Mouse (Mus musculus): Measurements from ENCODE around the gene Hyou1.
"Not testable (repeated sequence)": the region's sequence is repeated elsewhere in the genome, so short reads cannot be mapped to it uniquely, and the experiment has no call there.

Hyou1 gene

DNA sequence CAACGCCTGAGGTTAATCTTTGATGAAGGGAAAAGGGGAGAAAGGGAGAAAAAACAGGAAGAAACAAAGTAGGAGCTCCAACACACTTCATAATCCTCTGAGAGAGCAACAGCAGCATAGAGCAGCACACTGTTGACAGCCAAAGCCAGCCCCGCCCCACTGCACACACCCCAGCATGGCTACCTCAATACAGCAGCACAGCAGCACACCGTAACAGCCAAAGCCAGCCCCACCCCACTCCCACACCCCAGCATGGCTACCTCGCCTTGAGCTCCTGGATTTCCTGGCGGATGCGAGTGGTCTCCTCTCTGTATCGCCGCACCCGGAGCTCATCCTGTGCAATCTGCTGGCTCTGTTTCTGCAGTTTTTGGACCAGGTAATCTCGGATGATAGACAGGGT lies 27.0 kb upstream of the Hyou1 start:
- DNase-seq = no peak

DNA sequence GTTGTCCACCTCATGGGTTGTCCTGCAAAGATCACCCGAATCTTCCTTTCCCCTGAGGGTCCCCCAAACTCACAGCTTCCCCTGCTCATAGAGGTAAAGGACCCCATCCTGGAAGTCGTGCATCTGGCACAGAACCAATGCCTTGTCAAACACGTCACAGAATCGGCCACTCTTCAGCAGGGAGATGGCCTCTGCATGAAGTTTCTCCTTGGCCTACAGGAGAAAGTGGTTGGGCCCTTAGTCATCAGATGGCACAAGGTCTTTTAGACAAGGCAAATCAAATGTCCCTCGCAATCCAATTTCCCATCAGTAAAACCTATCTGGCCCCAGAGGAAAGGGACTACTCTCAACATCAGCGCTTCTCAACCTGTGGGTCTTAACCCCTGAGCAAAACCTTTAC lies 26.1 kb upstream of the Hyou1 start:
- no peak for DNase-seq

DNA sequence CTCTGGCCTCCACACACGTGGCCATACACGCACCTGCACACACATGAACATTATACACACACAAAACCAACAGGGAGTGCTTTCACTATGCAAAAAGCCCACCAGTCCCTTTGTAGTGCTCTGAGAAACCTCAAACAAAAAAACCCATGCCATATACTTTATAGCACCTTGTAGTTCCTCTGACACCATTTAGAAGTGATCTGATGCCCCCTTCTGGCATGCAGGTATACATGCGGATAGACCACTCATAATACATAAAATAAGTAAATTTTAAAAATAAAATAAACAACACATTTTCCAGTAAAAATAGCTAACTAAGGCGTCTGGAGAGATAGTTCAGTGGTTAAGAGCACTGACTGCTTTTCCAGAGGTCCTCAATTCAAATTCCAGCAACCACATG lies 22.1 kb upstream of the Hyou1 start:
- no peak for DNase-seq

DNA sequence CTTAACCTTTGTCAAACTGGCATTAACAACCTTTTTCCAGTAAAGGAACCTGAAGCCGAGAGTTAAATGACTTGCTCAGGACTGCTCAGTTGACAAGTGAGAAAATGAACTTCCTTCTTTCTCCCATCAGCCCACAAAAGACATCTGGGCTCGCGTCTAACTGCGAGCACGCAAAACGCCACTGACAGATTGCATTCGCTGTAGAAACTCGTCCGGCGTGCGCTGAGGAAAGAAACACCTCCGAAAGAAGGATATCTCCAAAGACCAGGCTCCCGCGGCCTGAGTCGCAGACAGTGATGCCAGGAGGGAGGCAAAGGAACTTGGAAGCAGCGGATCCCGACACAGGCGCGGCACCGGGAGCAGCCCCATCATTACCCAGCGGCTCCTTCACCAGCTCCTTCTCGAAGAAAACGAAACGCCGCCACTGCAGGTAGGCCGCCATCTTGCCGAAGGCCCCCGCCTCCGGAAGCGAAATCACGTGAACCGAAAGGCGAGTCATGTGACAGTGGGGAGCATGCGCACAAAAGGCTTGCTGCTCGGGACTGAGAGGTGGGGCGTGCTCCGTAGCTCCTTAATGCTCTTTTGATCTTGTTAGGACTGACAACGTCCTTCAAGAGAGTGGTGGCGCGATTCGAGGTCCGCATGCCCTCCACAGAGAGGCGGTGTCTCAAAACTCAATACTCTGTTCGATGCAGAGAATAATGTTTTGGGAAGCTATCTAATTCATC lies 17.9 kb upstream of the Hyou1 start, which contains the start of gene Vps11:
Gene Vps11, minus strand, starts transcription at position 481 of the 728 bp plus-strand sequence.
- peak; percentile 95 to 96 for DNase-seq

DNA sequence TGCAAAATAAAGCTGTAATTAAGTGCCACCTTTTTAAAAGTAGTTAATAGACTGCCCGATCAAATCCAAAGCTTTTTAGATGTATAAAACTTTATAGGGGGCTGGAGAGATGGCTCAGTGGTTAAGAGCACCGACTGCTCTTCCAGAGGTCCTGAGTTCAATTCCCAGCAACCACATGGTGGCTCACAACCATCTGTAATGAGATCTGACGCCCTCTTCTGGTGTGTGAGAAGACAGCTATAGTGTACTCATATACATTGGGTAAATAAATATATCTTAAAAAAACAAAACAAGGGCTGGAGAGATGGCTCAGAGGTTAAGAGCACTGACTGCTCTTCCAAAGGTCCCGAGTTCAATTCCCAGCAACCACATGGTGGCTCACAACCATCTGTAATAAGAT lies 17.4 kb upstream of the Hyou1 start:
- not testable (repeated sequence) for DNase-seq

DNA sequence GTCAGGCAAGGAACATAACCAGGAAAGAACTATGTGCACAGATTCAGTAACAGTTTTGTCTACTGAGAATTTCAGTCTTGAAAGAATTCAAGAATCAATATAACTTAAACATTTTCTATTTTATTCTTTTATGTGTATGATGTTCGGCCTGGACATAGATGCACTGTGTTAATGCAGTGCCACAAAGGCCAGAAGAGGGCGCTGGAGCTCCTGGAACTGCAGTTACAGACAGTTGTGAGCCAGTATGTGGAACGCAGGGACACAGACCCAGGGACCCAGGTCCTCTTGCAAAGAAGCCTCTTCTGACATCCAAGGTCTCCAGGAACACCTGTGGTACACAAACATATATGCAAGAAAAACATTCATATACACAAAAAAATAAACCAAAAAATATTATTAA lies 14.8 kb upstream of the Hyou1 start:
- DNase-seq = peak in 1 of 2 experiments; percentile 61

DNA sequence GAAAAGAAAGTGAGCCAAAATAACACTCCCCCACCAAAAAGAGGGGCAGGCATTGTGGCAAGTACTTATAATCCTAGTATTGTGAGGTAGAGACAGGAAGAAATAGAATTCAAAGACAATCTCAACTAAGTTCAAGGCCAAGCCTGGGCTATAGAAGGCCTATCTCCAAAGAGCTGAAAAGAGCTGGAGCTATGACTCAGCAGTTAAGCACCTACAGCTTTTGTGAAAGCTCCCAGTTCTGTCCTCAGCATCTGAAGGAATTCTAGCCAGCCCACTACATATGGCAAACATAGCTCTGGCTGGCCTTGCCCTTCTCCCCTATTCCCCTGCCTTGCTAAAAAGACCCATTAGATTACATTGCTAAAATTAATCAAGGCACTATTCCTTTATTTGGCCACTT lies 5.9 kb upstream of the Hyou1 start:
- no peak for DNase-seq

DNA sequence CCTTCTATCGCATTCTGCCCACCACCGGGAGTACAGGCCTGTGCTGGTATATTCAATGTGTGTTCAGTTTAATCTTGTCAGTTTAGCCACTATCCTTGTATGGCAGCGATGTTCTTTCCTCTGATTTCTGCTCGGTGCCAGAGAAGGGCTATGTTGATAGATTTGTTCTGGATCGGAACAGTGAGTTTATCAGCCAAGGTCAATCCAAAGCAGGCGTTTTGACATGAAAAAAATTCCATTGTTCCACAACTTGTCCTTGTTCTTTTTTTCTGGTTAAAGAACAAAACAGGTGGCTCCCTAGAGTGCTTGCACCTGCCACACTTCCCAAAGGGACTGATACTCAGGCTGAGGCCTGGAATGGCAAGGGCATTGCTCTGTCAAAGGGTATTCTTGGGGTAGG lies 3.1 kb upstream of the Hyou1 start:
- no peak for DNase-seq

DNA sequence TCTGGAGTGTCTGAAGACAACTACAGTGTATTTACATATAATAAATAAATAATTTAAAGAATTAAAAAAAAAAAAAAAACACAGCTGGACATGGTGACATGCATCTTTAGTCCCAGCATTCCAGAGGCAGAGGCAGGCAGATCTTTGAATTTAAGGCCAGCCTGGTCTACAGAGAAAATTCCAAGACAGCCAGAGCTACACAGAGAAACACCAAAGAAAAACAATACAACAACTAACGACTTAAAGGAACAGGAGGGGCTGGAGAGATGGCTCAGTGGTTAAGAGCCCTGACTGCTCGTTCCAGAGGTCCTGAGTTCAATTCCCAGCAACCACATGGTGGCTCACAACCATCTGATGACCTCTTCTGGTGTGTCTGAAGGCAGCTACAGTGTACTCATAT lies 2.0 kb upstream of the Hyou1 start:
- DNase-seq = not testable (repeated sequence)

DNA sequence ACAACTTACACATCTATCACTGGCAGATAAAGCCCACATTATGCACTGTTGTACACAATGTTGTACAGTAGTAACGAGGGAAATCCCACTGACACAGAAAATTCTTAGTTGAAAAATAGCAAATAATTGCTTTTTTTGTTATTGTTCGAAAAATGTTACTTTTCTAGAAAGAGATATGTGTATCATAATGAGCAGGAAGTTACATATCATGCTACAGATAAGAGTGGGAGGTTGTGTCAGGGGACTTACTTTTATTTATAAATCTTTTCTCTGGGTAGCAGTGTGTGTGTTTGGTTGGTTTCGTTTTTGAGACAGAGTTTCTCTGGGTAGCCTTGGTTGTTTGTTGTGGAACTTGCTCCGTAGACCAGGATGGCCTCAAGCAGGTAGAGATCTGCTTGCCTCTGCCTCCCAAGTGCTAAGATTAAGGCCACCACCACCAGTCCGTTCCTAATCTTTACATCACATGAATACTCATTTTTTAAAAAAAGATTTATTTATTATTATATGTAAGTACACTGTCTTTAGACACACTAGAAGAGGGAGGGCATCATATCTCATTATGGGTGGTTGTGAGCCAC lies 1.0 kb upstream of the Hyou1 start:
- no peak for DNase-seq

DNA sequence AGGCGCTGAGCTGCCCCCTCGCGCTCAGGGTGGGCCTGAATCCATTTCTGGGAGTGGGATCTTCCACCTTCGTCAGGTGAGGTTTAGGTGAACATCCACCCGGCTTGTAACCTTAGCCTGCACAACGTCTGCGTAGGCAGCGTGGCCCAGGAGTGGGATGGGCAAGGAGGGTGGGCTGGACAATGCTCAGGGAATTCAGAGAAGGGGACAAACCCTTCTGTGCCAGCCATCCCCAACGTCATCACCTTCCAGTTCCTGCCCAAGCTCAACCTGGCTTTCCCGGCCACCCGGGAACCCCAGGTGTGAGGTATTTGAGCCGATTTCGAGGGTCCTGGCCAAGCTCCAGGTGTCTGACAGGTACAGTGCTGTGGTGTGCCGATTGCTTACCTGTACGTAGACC lies 572 bp downstream of the Hyou1 start:
- DNase-seq = no peak

DNA sequence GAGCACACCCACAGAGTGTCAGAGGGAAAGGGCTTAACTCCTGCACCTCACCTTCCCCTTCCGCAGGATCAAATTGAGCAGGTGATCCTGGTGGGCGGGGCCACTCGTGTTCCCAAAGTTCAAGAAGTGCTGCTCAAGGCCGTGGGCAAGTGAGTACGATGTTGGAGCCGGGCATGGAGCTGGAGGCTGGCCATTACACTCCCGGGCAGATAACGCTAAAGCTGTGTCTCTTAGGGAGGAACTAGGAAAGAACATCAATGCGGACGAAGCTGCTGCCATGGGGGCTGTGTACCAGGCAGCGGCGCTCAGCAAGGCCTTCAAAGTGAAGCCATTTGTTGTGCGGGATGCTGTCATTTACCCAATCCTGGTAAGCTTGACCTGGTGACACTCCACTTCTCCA lies 5.3 kb downstream of the Hyou1 start:
- DNase-seq = no peak

DNA sequence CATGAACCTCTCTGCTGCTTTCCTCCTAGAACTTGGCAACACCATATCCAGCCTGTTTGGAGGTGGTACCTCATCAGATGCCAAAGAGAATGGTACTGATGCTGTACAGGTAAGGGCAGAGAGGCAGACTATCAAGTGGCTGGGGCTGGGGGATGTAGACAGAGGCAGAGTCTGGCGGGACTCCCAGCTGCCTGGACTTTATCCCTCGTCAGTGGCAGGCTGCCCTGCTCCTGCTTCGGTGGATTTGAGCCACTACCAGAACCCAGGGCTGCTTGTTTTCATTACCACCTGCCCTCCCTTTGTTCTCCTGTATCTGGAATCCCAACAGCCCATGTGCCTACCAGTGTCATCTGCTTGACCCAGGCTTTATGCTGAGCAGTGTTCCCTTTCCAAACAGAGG lies 7.9 kb downstream of the Hyou1 start:
- peak in 1 of 2 experiments; percentile 66 for DNase-seq

DNA sequence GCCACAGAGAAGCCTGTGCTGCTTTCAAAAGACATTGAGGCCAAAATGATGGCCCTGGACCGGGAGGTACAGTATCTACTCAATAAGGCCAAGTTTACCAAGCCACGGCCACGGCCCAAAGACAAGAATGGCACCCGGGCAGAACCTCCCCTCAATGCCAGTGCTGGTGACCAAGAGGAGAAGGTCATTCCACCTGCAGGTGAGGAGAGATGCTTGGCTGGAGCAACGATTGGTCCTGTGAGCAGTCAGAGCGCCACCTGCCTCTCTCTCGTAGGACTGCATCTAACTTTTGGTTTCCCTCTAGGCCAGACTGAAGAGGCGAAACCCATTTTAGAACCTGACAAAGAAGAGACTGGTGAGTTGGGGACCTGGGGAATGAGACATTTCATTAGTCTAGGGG lies 10.0 kb downstream of the Hyou1 start:
- DNase-seq = peak in 1 of 2 experiments; percentile 67

DNA sequence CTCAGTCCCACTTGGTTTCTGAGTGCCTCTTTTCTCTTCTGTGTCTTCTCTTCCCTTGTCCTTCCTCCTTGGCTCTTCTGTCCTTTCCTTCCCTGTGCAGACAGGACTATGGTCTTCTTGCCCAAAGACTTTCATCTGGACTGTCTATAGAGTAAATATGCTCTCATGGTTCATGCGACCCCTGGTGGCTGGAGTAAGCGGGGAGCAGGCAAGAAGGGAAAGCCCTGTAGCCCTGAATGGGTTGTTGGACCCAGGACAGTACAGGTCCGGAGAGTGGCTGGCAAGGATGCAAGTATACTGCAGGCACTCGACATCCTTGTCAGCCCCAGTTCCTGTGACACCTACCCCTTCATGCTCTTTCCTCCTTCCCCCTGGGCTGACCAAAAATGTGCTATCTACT lies 12.2 kb downstream of the Hyou1 start:
- DNase-seq = peak in 1 of 2 experiments; percentile 81

DNA sequence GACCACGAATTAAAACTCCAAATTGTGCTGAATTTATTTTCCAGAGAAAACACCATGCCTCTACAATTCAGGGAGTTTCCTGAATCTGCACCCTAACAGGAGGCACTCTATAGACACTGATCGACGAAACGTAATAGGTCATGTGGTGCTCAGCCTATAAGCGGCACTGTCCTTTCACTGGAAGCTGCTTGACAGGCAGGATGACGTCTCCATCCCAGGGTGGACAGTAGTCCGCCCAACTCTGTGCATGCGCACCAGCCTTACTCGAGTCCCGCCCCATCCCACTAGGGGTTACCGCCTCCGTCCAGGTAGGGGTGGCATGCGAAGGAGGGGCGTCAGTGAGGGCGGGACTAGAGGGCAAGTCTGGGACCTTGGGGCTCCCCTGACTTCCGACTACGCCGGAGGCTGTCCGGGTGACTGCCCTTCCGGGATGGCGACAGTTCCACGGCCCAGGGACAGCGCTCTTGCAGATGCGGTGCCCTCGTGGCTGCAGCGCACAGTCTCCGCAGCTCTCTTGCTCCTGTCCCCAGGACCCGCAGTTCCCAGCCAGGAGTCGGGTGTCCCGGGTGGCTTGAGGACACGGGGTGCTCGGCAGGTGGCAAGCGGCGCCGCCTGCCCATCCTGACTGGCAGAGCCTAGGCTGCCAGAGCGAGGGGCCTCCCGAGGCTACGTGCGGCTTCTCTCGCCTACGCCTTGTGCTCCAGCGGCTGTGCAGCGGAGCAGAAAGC lies 17.6 kb downstream of the Hyou1 start, which contains the start of gene Slc37a4:
Gene Slc37a4, plus strand, starts transcription at position 169 of the 728 bp plus-strand sequence.
- DNase-seq = peak; percentile 98 to 99

DNA sequence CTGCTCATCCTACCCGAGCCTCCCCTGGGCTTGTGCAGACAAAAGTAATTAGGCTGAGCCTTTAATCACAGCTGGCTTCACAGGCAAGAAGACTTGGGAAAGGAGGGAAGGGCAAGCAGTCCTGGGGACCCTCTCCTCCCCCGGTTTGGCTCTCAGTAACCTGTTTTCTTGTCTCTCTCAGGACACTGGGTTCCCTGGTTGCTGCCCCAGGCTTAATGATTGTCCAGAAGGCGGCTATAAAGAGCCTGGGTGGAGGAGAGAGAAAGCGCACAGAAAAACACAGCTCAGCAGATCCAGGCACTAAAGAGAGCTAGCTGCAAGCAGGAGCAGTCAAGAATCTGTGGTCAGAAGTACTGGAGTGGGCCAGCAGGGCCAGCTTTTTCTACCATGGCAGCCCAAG lies 18.8 kb downstream of the Hyou1 start:
- peak; percentile 86 to 93 for DNase-seq

DNA sequence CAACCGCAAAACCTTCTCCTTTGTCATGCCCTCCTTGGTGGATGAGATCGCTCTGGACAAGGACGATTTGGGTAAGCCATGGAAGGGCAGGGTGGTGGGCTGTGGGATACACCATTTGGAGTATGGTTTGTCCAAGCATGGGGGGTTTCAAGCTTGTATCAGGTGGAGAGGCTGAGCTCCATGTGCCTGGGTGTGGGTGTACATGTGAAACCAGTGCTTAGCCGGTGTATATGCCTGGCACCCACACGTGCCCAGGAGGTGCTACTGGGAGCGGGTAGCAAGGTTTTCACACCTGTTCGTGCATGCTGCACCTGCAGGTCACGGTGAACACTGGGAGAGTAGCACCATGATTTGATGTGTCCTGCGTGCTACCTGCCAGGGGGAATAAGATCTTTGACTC lies 19.3 kb downstream of the Hyou1 start:
- no peak for DNase-seq

DNA sequence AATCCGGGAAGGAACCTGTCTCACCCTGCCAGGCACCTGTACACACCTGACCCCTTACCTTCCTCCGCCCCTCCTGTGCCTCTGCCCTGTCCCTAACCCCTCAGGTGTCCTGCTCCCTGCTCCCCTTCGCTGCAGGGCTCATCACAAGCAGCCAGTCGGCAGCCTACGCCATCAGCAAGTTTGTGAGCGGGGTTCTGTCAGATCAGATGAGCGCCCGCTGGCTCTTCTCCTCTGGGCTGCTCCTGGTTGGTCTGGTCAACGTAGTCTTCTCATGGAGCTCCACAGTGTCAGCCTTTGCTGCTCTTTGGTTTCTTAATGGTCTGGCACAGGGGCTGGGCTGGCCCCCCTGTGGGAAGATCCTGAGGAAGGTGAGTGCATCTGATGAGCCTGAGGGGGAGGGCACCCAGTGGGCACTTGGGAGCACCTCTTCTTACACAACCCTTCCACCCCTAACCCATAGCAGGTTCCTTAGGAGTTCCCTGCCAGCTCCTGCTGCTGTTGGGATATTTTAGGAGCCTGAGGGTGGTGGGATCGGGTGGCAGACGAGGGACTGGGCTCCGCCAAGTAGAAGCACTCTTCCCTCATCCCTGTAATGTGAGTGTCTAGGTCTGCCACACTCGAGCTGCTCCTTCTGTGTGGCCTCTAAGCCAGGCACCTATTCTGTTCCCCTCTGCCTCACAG lies 20.0 kb downstream of the Hyou1 start:
- no peak for DNase-seq

DNA sequence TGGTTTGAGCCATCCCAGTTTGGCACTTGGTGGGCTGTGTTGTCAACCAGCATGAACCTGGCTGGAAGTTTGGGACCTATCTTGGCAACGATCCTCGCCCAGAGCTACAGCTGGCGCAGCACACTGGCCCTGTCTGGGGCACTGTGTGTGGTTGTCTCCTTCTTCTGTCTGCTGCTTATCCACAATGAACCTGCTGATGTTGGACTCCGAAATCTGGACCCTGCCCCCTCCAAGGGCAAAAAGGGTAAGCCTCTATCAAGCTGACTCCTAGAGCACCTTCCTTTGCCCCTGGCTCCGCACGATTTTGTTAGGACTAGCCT lies 20.5 kb downstream of the Hyou1 start:
- peak in 1 of 2 experiments; percentile 67 for DNase-seq

DNA sequence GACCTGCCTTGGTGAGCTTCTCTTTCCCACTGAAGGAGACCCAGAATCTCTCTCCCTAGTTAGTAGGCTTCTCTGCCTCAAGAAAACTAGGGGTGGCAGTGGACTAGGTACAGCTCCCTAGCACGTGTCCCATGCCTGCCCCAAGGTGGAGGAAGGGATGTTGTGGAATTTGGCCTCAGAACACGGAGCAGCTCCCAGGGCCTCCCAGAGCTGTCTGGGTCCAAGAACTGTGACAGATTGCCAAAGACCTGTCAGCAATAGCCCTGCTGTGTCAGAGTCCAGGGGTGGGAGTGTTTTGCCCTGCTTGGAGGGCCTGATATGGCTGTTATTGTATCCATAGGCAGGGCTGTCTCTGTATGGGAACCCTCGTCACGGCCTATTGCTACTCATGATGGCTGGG lies 21.8 kb downstream of the Hyou1 start:
- peak; percentile 87 to 91 for DNase-seq

DNA sequence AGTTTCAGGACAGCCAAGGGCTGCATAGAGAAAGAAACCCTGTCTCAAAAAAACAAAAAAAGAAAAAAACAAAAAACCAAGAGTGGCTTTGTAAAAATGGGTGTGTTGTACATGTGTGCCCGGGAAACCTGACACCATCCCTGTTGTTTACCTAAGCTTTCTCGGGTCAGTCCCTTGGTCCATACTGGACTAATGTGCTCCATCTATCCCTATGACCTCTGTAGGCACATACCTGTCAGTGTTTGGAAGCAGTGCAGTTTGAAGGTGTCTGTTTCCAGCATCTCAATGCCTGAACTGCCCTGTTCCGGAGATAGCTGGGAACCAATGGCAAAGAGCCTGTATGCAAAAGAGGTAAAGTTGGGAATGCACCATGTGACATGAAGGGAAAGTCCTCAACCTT lies 25.7 kb downstream of the Hyou1 start:
- no peak for DNase-seq

DNA sequence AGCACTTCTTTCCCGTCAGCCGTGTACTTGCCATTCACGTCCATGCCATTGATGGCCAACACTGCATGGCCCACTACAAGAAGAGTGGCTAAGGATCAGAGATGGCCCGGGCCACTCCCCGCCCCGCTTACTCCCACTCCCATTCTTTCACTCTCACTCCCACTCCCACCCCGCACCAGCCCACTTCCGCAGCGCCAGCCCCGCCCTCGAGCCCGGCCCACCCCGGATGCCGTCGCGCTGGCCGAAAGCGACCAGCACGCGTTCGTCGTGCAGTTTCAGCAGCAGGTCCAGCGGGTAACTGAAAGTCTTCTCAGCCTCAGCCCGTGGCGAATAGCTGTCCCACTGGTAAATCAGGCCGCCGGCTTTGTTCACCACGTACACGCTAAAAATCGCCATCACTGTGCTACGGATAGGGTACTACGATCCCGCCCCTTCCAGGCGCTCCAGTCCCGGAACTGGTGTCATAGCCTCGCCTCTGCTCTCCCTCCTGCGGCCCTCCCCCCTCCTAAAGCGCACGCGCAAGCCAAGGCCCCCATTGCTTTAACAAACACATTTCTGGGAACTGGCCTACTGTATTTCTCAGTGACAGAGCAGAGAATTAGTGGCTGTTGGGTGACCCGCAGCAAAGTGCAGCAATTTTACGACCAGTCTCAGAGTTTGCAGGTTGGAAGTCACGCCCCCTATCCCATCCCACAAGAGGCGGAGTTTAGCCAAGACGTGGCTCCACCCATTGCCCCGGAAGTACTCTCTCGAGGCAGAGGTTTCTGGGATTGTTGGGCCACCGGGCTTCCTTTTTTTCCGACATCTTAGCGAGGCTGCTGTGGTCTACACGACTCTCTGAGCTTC lies 27.8 kb downstream of the Hyou1 start, which contains the start of the genes Rps25 and Trappc4:
Gene Rps25, plus strand, starts transcription at position 234 of the 846 bp plus-strand sequence.
Gene Trappc4, minus strand, starts transcription at position 695 of the 846 bp plus-strand sequence.
- peak; percentile 91 to 93 for DNase-seq

Measured in kidney, adult 8-10 months (tissue).